Mouse (Mus musculus): ENCODE data around the gene Umad1.

The Umad1 gene

GRCm38 (mm10) chr6:8421421-8421820 is 162.3 kb downstream of the Umad1 start:
- no peak for DNase-seq

- DNase-seq: peak; percentile 39 to 44
These were observed 163.0 kb downstream of the Umad1 start for GRCm38 (mm10) chr6:8421959-8422581.

GRCm38 (mm10) chr6:8423142-8423541 is 164.1 kb downstream of the Umad1 start:
- no peak for DNase-seq

GRCm38 (mm10) chr6:8427692-8428091 is 168.6 kb downstream of the Umad1 start:
- DNase-seq: no peak

GRCm38 (mm10) chr6:8430610-8431234 is 171.6 kb downstream of the Umad1 start:
- no peak for DNase-seq

- no peak for DNase-seq
These were observed 174.1 kb downstream of the Umad1 start for GRCm38 (mm10) chr6:8433179-8433578.

- DNase-seq: no peak
These were observed 178.8 kb downstream of the Umad1 start for GRCm38 (mm10) chr6:8437937-8438336.

- no peak for DNase-seq
These were observed 182.7 kb downstream of the Umad1 start for GRCm38 (mm10) chr6:8441814-8442213.

- DNase-seq: no peak
These were observed 187.7 kb downstream of the Umad1 start for GRCm38 (mm10) chr6:8446786-8447185.

GRCm38 (mm10) chr6:8455599-8455998 is 196.5 kb downstream of the Umad1 start:
- DNase-seq: peak; percentile 10 to 23

GRCm38 (mm10) chr6:8458596-8458995 is 199.5 kb downstream of the Umad1 start:
- no peak for DNase-seq

- DNase-seq: no peak
These were observed 203.4 kb downstream of the Umad1 start for GRCm38 (mm10) chr6:8462447-8462846.

- DNase-seq: no peak
These were observed 206.3 kb downstream of the Umad1 start for GRCm38 (mm10) chr6:8465388-8465787.

GRCm38 (mm10) chr6:8465985-8466384 is 206.9 kb downstream of the Umad1 start:
- DNase-seq: no peak

- no peak for DNase-seq
These were observed 208.7 kb downstream of the Umad1 start for GRCm38 (mm10) chr6:8467667-8468337.

- DNase-seq: no peak
These were observed 210.8 kb downstream of the Umad1 start for GRCm38 (mm10) chr6:8469918-8470317.

GRCm38 (mm10) chr6:8472125-8472524 is 213.0 kb downstream of the Umad1 start:
- no peak for DNase-seq

GRCm38 (mm10) chr6:8472915-8473314 is 213.8 kb downstream of the Umad1 start:
- DNase-seq: no peak

GRCm38 (mm10) chr6:8473498-8473897 is 214.4 kb downstream of the Umad1 start:
- no peak for DNase-seq

- no peak for DNase-seq
These were observed 215.2 kb downstream of the Umad1 start for GRCm38 (mm10) chr6:8474316-8474715.

GRCm38 (mm10) chr6:8474820-8475219 is 215.7 kb downstream of the Umad1 start:
- no peak for DNase-seq

GRCm38 (mm10) chr6:8479176-8479575 is 220.1 kb downstream of the Umad1 start:
- DNase-seq: no peak

GRCm38 (mm10) chr6:8484437-8485275 is 225.6 kb downstream of the Umad1 start:
- DNase-seq: no peak

All from cerebellum, adult 18-20 months (tissue).